In genomic region chr3:87884291-87884690, GRCm38 (mm10) we compare ENCODE assay signal across 8 mouse cellular contexts. TPM values are rescaled to one million over a fixed set of nuclear protein-coding genes. Genes with fewer than 3 reads are reported as not detected.
A peak's percentile ranks its signal among the peaks of the same experiment; 100 is the strongest.
DNase-seq lines count a peak whose midpoint lies in the region; ATAC-seq and TF ChIP-seq lines count a peak whose summit lies in the region.

No protein-coding gene starts in this region.

- H3K36me3 ChIP-seq in heart, adult 2 months (ENCODE audit: control insufficient read depth, insufficient read depth, low read length), result peaks cover 17% of the 10 kb centered on the region
- H3K36me3 ChIP-seq in CH12.LX (replicated peaks in 1 of 2; ENCODE audit: control insufficient read depth in 1 of 2, insufficient read depth in 1 of 2, low read length in 1 of 2), result peaks cover 14 to 28% of the 10 kb centered on the region in 2 experiments
- H3K36me3 ChIP-seq in forebrain, embryonic 16.5 days (ENCODE audit: control insufficient read depth, insufficient read depth), result peaks cover 4% of the 10 kb centered on the region; the same call in 1 of the 2 replicates
- peaks cover 16% of the 10 kb centered on the region for H3K36me3 ChIP-seq in liver, embryonic 14.5 days (replicated peaks; ENCODE audit: control insufficient read depth, insufficient read depth, low read depth)

- no peak for ATAC-seq in forebrain, embryonic 16.5 days
- ATAC-seq in liver, embryonic 14.5 days (ENCODE audit: insufficient read depth), result no peak

- peaks cover 8% of the 10 kb centered on the region for H3K4me1 ChIP-seq in heart, adult 2 months (ENCODE audit: control insufficient read depth, insufficient read depth, low read length)
- H3K4me1 ChIP-seq in CH12.LX (ENCODE audit: control insufficient read depth in 1 of 2, insufficient read depth in 2 of 2), result peaks cover 10 to 26% of the 10 kb centered on the region in 2 experiments
- H3K4me1 ChIP-seq in forebrain, embryonic 16.5 days (replicated peaks; ENCODE audit: control insufficient read depth, insufficient read depth, low read length), result peaks cover 23% of the 10 kb centered on the region
- H3K4me1 ChIP-seq in liver, embryonic 14.5 days (replicated peaks; ENCODE audit: control insufficient read depth in 2 of 2, insufficient read depth in 2 of 2, low read length in 1 of 2), result peaks cover 15 to 19% of the 10 kb centered on the region in 2 experiments

- no peak for TF ChIP-seq CTCF in heart, adult 2 months (IDR thresholded peaks at IDR 0.05)
- no peak for TF ChIP-seq CTCF in CH12.LX (conservative IDR thresholded peaks at IDR 0.05 in 1 of 2, IDR thresholded peaks at IDR 0.05 in 1 of 2; ENCODE audit: low read depth in 2 of 2, low read length in 2 of 2)
- no peak for TF ChIP-seq CTCF in liver, embryonic 14.5 days (IDR thresholded peaks at IDR 0.05; ENCODE audit: low read depth)

- 2% methylated on average over 3 of the region's 3 CpGs for WGBS in heart, adult 2 months
- WGBS in forebrain, embryonic 16.5 days, result 0% methylated on average over 3 of the region's 3 CpGs
- WGBS in liver, embryonic 14.5 days (ENCODE audit: insufficient replicate concordance), result 1% methylated on average over 3 of the region's 3 CpGs

- TF ChIP-seq POLR2A in heart, adult 2 months (IDR thresholded peaks at IDR 0.05; ENCODE audit: insufficient read depth, low read depth, low read length), result no peak
- no peak for TF ChIP-seq POLR2A in CH12.LX (IDR thresholded peaks at IDR 0.05; ENCODE audit: low read depth, low read length)

- H3K4me3 ChIP-seq in heart, adult 2 months, result peak overlapping the region; percentile 89
- H3K4me3 ChIP-seq in CH12.LX (replicated peaks in 1 of 3; ENCODE audit: low read depth in 2 of 3, low read length in 2 of 3, poor library complexity in 1 of 3), result peak overlapping the region; percentile 80 to 95 (median 86)
- H3K4me3 ChIP-seq in forebrain, embryonic 16.5 days (replicated peaks; ENCODE audit: low read length), result peak overlapping the region; percentile 99
- H3K4me3 ChIP-seq in liver, embryonic 14.5 days (ENCODE audit: insufficient read depth in 1 of 2, low read depth in 2 of 2, low read length in 2 of 2), result peak overlapping the region; percentile 79 to 87

- no peak for TF ChIP-seq EP300 in heart, adult 2 months (IDR thresholded peaks at IDR 0.05; ENCODE audit: insufficient read depth, low read depth, low read length)
- no peak for TF ChIP-seq EP300 in CH12.LX (IDR thresholded peaks at IDR 0.05; ENCODE audit: low read length)
- TF ChIP-seq EP300 in liver, embryonic 14.5 days (IDR thresholded peaks at IDR 0.05; ENCODE audit: low read depth), result no peak

- peaks cover 5% of the 10 kb centered on the region for H3K9me3 ChIP-seq in CH12.LX (replicated peaks; ENCODE audit: low read length)
- no peaks in the 10 kb centered on the region for H3K9me3 ChIP-seq in forebrain, embryonic 16.5 days (ENCODE audit: control insufficient read depth, low read length)
- no peaks in the 10 kb centered on the region; the same call in 1 of the 2 replicates for H3K9me3 ChIP-seq in liver, embryonic 14.5 days (ENCODE audit: control insufficient read depth, low read length)

- H3K9ac ChIP-seq in heart, adult 2 months (ENCODE audit: low read depth, low read length), result peak overlapping the region; percentile 92
- H3K9ac ChIP-seq in CH12.LX (ENCODE audit: insufficient read depth, low read depth), result peak overlapping the region; percentile 99
- H3K9ac ChIP-seq in forebrain, embryonic 16.5 days (replicated peaks; ENCODE audit: low read depth, low read length), result peak overlapping the region; percentile 90
- H3K9ac ChIP-seq in liver, embryonic 14.5 days (replicated peaks), result peak overlapping the region; percentile 95

- intact Hi-C loops in heart, adult 2 months (cut with DNase I), result no loop called here

- peaks cover 7% of the 10 kb centered on the region for H3K79me2 ChIP-seq in heart, adult 2 months (replicated peaks; ENCODE audit: control insufficient read depth, insufficient read depth, low read length)
- H3K79me2 ChIP-seq in CH12.LX (replicated peaks; ENCODE audit: control insufficient read depth, extremely low read depth, insufficient read depth, poor library complexity, severe bottlenecking), result peaks cover 41% of the 10 kb centered on the region

- TF ChIP-seq RAD21 in CH12.LX (IDR thresholded peaks at IDR 0.05; ENCODE audit: low read depth, low read length), result no peak

- in situ Hi-C loops in CH12.LX (cut with MboI; ENCODE audit: low pct_ligation_motif_present, low pct_unique_long_range_greater_than_20kb, low sequenced_read_pairs), result no loop called here

- H3K27me3 ChIP-seq in heart, adult 2 months (ENCODE audit: control insufficient read depth, insufficient read depth, low read length), result no peaks in the 10 kb centered on the region
- no peaks in the 10 kb centered on the region for H3K27me3 ChIP-seq in CH12.LX (replicated peaks)
- H3K27me3 ChIP-seq in forebrain, embryonic 16.5 days (replicated peaks; ENCODE audit: control insufficient read depth, insufficient read depth, low read length), result no peaks in the 10 kb centered on the region
- no peaks in the 10 kb centered on the region for H3K27me3 ChIP-seq in liver, embryonic 14.5 days (ENCODE audit: control insufficient read depth, insufficient read depth, low read length)

- peak overlapping the region; percentile 94 for H3K27ac ChIP-seq in heart, adult 2 months
- H3K27ac ChIP-seq in CH12.LX (ENCODE audit: insufficient read depth, low read depth), result no peak overlapping the region
- 0 out of 2 replicates have a peak overlapping the region, but pooled peaks have one; percentile 82 for H3K27ac ChIP-seq in forebrain, embryonic 16.5 days (ENCODE audit: low read length)
- H3K27ac ChIP-seq in liver, embryonic 14.5 days, result peak overlapping the region; percentile 84

- no peak for DNase-seq in heart, adult 2 months
- no peak for DNase-seq in heart, adult 11 months
- no peak for DNase-seq in CH12.LX (ENCODE audit: extremely low read depth)
- DNase-seq in liver, embryonic 14.5 days (ENCODE audit: low read depth in 3 of 3, low spot score in 3 of 3), result no peak
- no peak for DNase-seq in frontal cortex, adult 2 months (ENCODE audit: extremely low spot score in 1 of 2, low spot score in 1 of 2)
- no peak for DNase-seq in right cerebral cortex, adult 18-20 months
- no peak for DNase-seq in left cerebral cortex, adult 11 months (ENCODE audit: low spot score)

- H3K4me2 ChIP-seq in CH12.LX (ENCODE audit: insufficient read depth, low read depth, poor library complexity, severe bottlenecking), result peak overlapping the region; percentile 94
- H3K4me2 ChIP-seq in forebrain, embryonic 16.5 days (ENCODE audit: low read length), result peak overlapping the region; percentile 94
- peak overlapping the region; percentile 97 for H3K4me2 ChIP-seq in liver, embryonic 14.5 days (ENCODE audit: low read depth)

- dilution Hi-C loops in CH12.LX (cut with MboI; ENCODE audit: extremely low pct_ligation_motif_present, extremely low pct_unique_long_range_greater_than_20kb, low sequenced_read_pairs), result no loop called here

RNA-seq across cellular contexts. Expression of gene Prcc, which starts 1.1 kb away (rescaled TPM):
- total RNA-seq in heart, adult 2 months (2021), result 10 to 100 TPM; 46.7 to 50.7 TPM
- polyA plus RNA-seq in heart, adult 2 months (2012; rRNA removed), result 27.6 and 35.9 TPM in 2 replicates
- 48.6 and 51.7 TPM in 2 replicates for total RNA-seq in CH12.LX (2012; rRNA removed)
- 24.8 and 26.4 TPM in 2 replicates for total RNA-seq in CH12.LX (2014; rRNA removed)
- polyA plus RNA-seq in CH12.LX (2012; ENCODE audit: insufficient read length, low read depth), result 55.7 and 58.5 TPM in 2 replicates
- polyA plus RNA-seq in forebrain, embryonic 16.5 days (2015; fragmentation: Nextera tagmentation; extraction: Ambion mirVana), result 13.8 and 16.4 TPM in 2 replicates
- 14.8 and 15.4 TPM in 2 replicates for polyA plus RNA-seq in liver, embryonic 14.5 days (2012; rRNA removed)
- 5.0 and 6.7 TPM in 2 replicates for polyA plus RNA-seq in liver, embryonic 14.5 days (2014; fragmentation: Nextera tagmentation; extraction: Ambion mirVana)
- 38.8 and 40.2 TPM in 2 replicates for polyA plus RNA-seq in frontal cortex, adult 2 months (2012; rRNA removed)

RNA-seq across cellular contexts. Expression of gene Hdgf, which starts 21.8 kb away (rescaled TPM):
- 100 to 1,000 TPM; 106 to 125 TPM for total RNA-seq in heart, adult 2 months (2021)
- polyA plus RNA-seq in heart, adult 2 months (2012; rRNA removed), result 61.6 and 99.5 TPM in 2 replicates
- total RNA-seq in CH12.LX (2012; rRNA removed) (199 and 223 TPM in 2 replicates), CH12.LX (2014; rRNA removed) (215 and 219 TPM in 2 replicates)
- 468 and 755 TPM in 2 replicates for polyA plus RNA-seq in CH12.LX (2012; ENCODE audit: insufficient read length, low read depth)
- polyA plus RNA-seq in forebrain, embryonic 16.5 days (2015; fragmentation: Nextera tagmentation; extraction: Ambion mirVana), result 186 and 212 TPM in 2 replicates
- polyA plus RNA-seq in liver, embryonic 14.5 days (2012; rRNA removed), result 108 and 167 TPM in 2 replicates
- 204 and 256 TPM in 2 replicates for polyA plus RNA-seq in liver, embryonic 14.5 days (2014; fragmentation: Nextera tagmentation; extraction: Ambion mirVana)
- polyA plus RNA-seq in frontal cortex, adult 2 months (2012; rRNA removed), result 171 and 183 TPM in 2 replicates

RNA-seq across cellular contexts. Expression of gene Mrpl24, which starts 35.0 kb away (rescaled TPM):
- total RNA-seq in heart, adult 2 months (2021), result 10 to 100 TPM; 70.4 to 71.9 TPM
- polyA plus RNA-seq in heart, adult 2 months (2012; rRNA removed), result 53.3 and 88.7 TPM in 2 replicates
- 160 and 176 TPM in 2 replicates for total RNA-seq in CH12.LX (2012; rRNA removed)
- 166 and 168 TPM in 2 replicates for total RNA-seq in CH12.LX (2014; rRNA removed)
- polyA plus RNA-seq in CH12.LX (2012; ENCODE audit: insufficient read length, low read depth), result 123 and 156 TPM in 2 replicates
- 63.4 and 64.3 TPM in 2 replicates for polyA plus RNA-seq in forebrain, embryonic 16.5 days (2015; fragmentation: Nextera tagmentation; extraction: Ambion mirVana)
- polyA plus RNA-seq in liver, embryonic 14.5 days (2012; rRNA removed), result 43.9 and 50.1 TPM in 2 replicates
- polyA plus RNA-seq in liver, embryonic 14.5 days (2014; fragmentation: Nextera tagmentation; extraction: Ambion mirVana), result 37.9 and 43.4 TPM in 2 replicates
- polyA plus RNA-seq in frontal cortex, adult 2 months (2012; rRNA removed), result 80.0 and 80.7 TPM in 2 replicates

RNA-seq across cellular contexts. Expression of gene Sh2d2a, which starts 37.7 kb away (rescaled TPM):
- under 1 TPM; 0.05 to 0.27 TPM for total RNA-seq in heart, adult 2 months (2021)
- polyA plus RNA-seq in heart, adult 2 months (2012; rRNA removed), result 0.41 and 0.70 TPM in 2 replicates
- total RNA-seq in CH12.LX (2012; rRNA removed) (39.2 and 46.6 TPM in 2 replicates), CH12.LX (2014; rRNA removed) (19.9 and 23.2 TPM in 2 replicates)
- 66.8 and 74.5 TPM in 2 replicates for polyA plus RNA-seq in CH12.LX (2012; ENCODE audit: insufficient read length, low read depth)
- not detected in 2 replicates for polyA plus RNA-seq in forebrain, embryonic 16.5 days (2015; fragmentation: Nextera tagmentation; extraction: Ambion mirVana)
- 0.04 and 0.09 TPM in 2 replicates for polyA plus RNA-seq in liver, embryonic 14.5 days (2012; rRNA removed)
- polyA plus RNA-seq in liver, embryonic 14.5 days (2014; fragmentation: Nextera tagmentation; extraction: Ambion mirVana), result 0.10 and 0.13 TPM in 2 replicates
- 0.02 and 0.06 TPM in 2 replicates for polyA plus RNA-seq in frontal cortex, adult 2 months (2012; rRNA removed)

RNA-seq across cellular contexts. Expression of gene Isg20l2, which starts 45.8 kb away (rescaled TPM):
- 10 to 100 TPM; 10.6 to 10.9 TPM for total RNA-seq in heart, adult 2 months (2021)
- 6.2 and 10.8 TPM in 2 replicates for polyA plus RNA-seq in heart, adult 2 months (2012; rRNA removed)
- 40.8 and 52.9 TPM in 2 replicates for total RNA-seq in CH12.LX (2012; rRNA removed)
- total RNA-seq in CH12.LX (2014; rRNA removed), result 68.8 and 76.2 TPM in 2 replicates
- 44.5 and 45.0 TPM in 2 replicates for polyA plus RNA-seq in CH12.LX (2012; ENCODE audit: insufficient read length, low read depth)
- 43.5 and 49.4 TPM in 2 replicates for polyA plus RNA-seq in forebrain, embryonic 16.5 days (2015; fragmentation: Nextera tagmentation; extraction: Ambion mirVana)
- 9.3 and 14.8 TPM in 2 replicates for polyA plus RNA-seq in liver, embryonic 14.5 days (2012; rRNA removed)
- 9.7 and 11.0 TPM in 2 replicates for polyA plus RNA-seq in liver, embryonic 14.5 days (2014; fragmentation: Nextera tagmentation; extraction: Ambion mirVana)
- polyA plus RNA-seq in frontal cortex, adult 2 months (2012; rRNA removed), result 12.9 and 13.9 TPM in 2 replicates
